Mouse (Mus musculus) erythroblast, embryonic 14.5 days (primary cell): ENCODE measurements around the gene Cpne5. TPM values are rescaled to one million over a fixed set of nuclear protein-coding genes. Genes with fewer than 3 reads are reported as not detected.

Experiments used
- H3K27me3 ChIP-seq: 2 replicates; pipeline ENCODE4 v1.6.1; 2012; ENCODE audit warnings: inconsistent platforms; ENCODE audit not compliant: control insufficient read depth
- H3K36me3 ChIP-seq: 2 replicates; pipeline ENCODE4 v1.6.1; 2012; ENCODE audit warnings: mild to moderate bottlenecking, inconsistent platforms; ENCODE audit not compliant: control insufficient read depth
- H3K4me1 ChIP-seq: 2 replicates; pipeline ENCODE4 v1.6.1; 2012; ENCODE audit warnings: inconsistent platforms; ENCODE audit not compliant: control insufficient read depth
- H3K4me3 ChIP-seq: replicated peaks from 2 replicates; pipeline ENCODE3; 2012; ENCODE audit warnings: moderate library complexity, mild to moderate bottlenecking, inconsistent platforms
- H3K9me3 ChIP-seq: 2 replicates; pipeline ENCODE4 v1.6.1; 2012; ENCODE audit warnings: low read length, inconsistent platforms, mixed read lengths; ENCODE audit not compliant: control insufficient read depth
- GATA1 ChIP-seq: IDR thresholded peaks from 2 replicates; pipeline ENCODE4 v1.6.1; 2012; ENCODE audit warnings: low read length, inconsistent platforms, mixed read lengths
- TAL1 ChIP-seq: IDR thresholded peaks from 3 replicates; pipeline ENCODE4 v1.6.1; 2012; ENCODE audit warnings: low read length, inconsistent platforms, mixed read lengths
- polyA plus RNA-seq: library from polyadenylated mRNA; stranded (reverse); fragments of >175 nt; gene quantifications from 2 replicates; pipeline ENCODE4 v1.2.3, GENCODE M21; 2012

The Cpne5 gene
- 0.03 and 0.30 TPM in 2 replicates for polyA plus RNA-seq

GRCm38 (mm10) chr17:29237772-29238420 lies at the start of gene Cpne5:
Gene Cpne5, minus strand, starts transcription at chr17:29238167.
- no peak for TF ChIP-seq TAL1
- no peak for TF ChIP-seq GATA1
- H3K36me3 ChIP-seq, result no peaks in the 10 kb centered on the region
- H3K27me3 ChIP-seq, result peaks cover 72% of the 10 kb centered on the region
- H3K4me1 ChIP-seq, result 0 out of 2 replicates have a peak, but pooled peaks cover 1% of the 10 kb centered on the region
- no peak within 1 kb of the TSS for H3K4me3 ChIP-seq
- no peaks in the 10 kb centered on the region for H3K9me3 ChIP-seq

DNA sequence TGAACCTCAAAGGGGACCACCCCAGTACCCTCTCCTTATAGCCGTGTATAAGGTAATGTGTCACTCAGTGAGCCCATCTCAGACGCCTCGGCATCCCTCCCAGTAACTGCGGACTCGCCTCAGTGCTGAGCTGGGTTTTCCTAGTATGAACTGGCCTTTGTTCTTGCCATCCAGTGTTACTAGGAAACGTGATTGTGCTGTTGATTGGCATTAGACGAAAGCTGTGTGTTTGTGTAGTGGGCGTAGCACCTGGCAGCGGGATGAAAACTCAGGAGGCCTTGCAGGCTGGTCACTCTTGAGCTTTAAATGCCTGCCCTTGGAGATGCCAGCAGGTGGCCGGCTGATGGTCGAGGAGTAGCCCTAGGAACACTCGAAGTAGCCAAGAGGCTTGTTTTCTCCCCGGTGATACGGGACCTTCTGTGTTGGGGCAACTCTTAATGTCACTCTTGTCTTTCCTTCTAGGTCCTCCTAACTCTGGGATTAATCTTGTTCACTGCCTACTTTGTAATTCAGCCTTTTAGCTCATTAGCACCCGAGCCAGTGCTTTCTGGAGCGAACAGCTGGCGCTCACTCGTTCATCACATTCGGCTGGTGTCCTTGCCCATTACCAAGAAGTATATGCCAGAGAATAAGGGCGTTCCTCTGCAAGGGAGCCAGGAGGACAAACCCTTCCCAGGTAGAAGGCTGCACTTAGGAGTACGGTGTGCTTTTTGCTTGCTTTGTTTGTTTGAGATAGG lies 44.4 kb upstream of the Cpne5 start:
- Histone ChIP-seq H3K9me3 (peaks cover 16% of the 10 kb centered on the region), H3K36me3 (peaks cover 72% of the 10 kb centered on the region), H3K27me3 (peaks cover 3% of the 10 kb centered on the region; the same call in 1 of the 2 replicates), H3K4me1 (no peaks in the 10 kb centered on the region; the same call in 1 of the 2 replicates), H3K4me3 (no peak overlapping the region)
- no peak for TF ChIP-seq GATA1
- TF ChIP-seq TAL1, result no peak

- Histone ChIP-seq H3K27me3 (peaks cover 2% of the 10 kb centered on the region; the same call in 1 of the 2 replicates), H3K4me3 (no peak overlapping the region), H3K36me3 (peaks cover 78% of the 10 kb centered on the region), H3K4me1 (peaks cover 3% of the 10 kb centered on the region), H3K9me3 (peaks cover 14% of the 10 kb centered on the region)
- TF ChIP-seq TAL1, result no peak
- TF ChIP-seq GATA1, result no peak
These were observed 43.6 kb upstream of the Cpne5 start for GRCm38 (mm10) chr17:29281541-29281940.

DNA sequence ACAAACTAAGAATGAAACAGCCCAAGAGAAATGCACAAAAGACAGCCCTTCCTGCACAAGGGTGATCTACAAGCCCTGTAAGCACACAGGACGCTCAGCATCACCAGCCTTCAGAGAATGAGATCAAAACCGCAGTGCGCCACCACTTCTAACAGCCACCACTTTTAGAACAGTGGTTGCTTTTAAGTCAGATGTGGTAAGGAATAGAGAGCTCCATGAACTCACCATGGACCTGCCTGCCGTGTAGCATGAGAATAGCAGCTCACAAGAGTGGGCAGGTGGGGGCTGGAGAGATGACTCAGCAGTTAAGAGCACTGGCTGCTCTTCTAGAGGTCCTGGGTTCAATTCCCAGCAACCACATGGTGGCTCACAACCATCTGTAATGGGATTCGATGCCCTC lies 42.5 kb upstream of the Cpne5 start:
- H3K9me3 ChIP-seq, result peaks cover 3% of the 10 kb centered on the region
- H3K36me3 ChIP-seq, result peaks cover 67% of the 10 kb centered on the region
- peaks cover 3% of the 10 kb centered on the region for H3K4me1 ChIP-seq
- no peaks in the 10 kb centered on the region for H3K27me3 ChIP-seq
- no peak for TF ChIP-seq TAL1
- no peak for TF ChIP-seq GATA1
- H3K4me3 ChIP-seq, result no peak overlapping the region

GRCm38 (mm10) chr17:29273889-29274288 lies 35.9 kb upstream of the Cpne5 start:
- no peak overlapping the region for H3K4me3 ChIP-seq
- H3K9me3 ChIP-seq, result no peaks in the 10 kb centered on the region
- H3K36me3 ChIP-seq, result peaks cover 27% of the 10 kb centered on the region
- H3K27me3 ChIP-seq, result no peaks in the 10 kb centered on the region
- peaks cover 27% of the 10 kb centered on the region for H3K4me1 ChIP-seq
- no peak for TF ChIP-seq GATA1
- no peak for TF ChIP-seq TAL1

DNA sequence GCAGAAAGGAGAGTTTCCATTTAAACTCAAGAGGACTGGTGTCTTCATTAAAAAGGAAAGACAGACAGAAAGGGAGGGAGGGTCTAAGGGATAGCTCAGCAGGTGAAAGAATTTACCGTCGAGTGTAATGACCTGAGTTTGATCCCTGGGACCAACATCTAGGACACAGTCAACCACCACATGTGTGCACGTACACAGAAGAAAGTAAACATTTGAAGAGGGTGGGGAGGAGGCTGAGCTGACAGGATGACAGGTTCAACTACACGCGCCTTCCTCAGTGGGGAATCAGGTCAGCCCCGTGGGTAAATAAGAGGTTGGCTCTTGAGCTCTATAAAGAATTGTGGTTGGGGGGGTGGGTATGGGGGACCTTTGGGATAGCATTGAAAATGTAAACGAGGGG lies 35.2 kb upstream of the Cpne5 start:
- no peak for TF ChIP-seq GATA1
- TF ChIP-seq TAL1, result no peak
- H3K4me1 ChIP-seq, result peaks cover 30% of the 10 kb centered on the region
- peaks cover 20% of the 10 kb centered on the region for H3K36me3 ChIP-seq

DNA sequence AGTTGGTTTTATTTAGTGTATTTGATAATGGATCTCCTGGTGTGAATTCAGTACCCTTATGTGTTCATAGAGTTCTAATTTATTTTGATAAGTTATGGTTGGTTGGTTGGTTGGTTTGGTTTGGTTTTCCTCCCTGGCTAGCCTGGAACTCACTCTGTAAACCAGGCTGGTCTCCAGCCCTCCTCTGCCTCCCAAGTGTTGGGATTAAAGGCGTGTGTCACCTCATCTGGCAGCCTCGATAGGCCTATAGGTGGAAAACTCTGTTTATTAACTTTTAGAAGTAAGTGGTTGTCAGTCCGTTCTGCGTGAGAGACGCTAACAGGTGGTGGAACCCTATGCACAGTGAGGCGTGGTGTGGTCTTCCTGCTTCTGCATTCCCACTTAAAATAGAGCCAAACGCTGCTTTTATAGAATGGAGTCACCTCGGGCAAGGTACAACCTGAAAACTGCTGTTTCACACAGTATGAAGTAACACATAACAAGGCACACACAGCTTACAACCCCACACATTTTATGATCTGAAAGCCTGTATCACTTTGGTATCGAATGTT lies 32.3 kb upstream of the Cpne5 start:
- TF ChIP-seq TAL1, result no peak
- TF ChIP-seq GATA1, result no peak
- Histone ChIP-seq H3K36me3 (peaks cover 7% of the 10 kb centered on the region), H3K27me3 (no peaks in the 10 kb centered on the region), H3K4me1 (peaks cover 40% of the 10 kb centered on the region), H3K9me3 (no peaks in the 10 kb centered on the region), H3K4me3 (peak overlapping the region; percentile 94)

More for the DNA sequence above, 35.2 kb upstream of the Cpne5 start:
- Histone ChIP-seq H3K27me3 (no peaks in the 10 kb centered on the region), H3K4me3 (no peak overlapping the region), H3K9me3 (no peaks in the 10 kb centered on the region)

DNA sequence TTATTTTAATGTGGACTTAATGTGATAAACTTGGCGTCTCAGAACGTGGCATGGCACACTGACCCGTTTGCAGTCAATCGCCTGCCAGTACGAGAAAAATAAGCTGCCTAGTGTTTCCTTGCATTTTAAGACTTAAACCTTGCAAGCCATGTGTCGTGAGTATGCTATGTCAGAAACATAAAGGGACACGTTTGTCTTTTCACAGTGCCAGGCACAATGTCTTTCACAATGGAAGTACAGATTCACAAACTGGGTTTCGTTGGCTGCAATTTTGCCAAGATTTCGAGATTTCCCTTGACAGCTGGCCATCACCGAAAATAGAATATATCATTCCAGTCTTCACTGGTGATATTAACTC lies 31.4 kb upstream of the Cpne5 start:
- no peaks in the 10 kb centered on the region for H3K27me3 ChIP-seq
- H3K9me3 ChIP-seq, result no peaks in the 10 kb centered on the region
- H3K36me3 ChIP-seq, result peaks cover 7% of the 10 kb centered on the region
- no peak for TF ChIP-seq TAL1
- H3K4me1 ChIP-seq, result peaks cover 47% of the 10 kb centered on the region
- H3K4me3 ChIP-seq, result peak overlapping the region; percentile 94

DNA sequence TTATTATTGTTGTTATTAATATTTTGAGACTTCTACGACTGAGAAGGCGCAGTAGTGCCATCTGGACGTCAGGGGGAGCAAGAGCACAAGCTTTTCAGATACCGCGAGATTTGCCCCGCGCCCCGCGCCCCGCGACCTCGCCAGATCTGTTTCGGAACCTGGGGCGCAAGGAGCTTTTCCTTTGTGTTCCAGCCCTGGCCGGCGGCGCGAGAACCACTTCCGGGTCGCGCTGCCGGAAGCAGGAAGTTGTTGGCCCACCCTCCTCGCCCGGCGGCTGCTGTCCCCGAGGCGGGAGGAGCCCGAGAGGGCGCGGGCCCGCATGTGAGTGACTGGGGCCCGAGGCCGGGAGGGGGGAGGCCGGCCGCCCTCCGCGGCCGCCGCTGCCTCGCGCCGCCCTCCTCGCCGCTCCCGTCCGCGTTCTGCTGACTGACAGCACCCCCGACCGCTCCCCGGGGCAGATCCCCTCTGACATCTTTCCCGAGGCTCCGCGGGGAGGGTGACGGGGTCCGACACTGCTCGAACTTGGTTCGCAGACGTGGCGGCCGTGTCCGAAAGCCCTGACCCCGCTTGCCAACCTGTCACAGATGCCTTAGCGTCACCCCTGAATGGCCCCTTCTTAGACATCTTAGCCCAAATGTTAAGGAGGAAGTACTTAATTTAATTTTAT lies 30.8 kb upstream of the Cpne5 start, which contains the start of gene BC004004:
BC004004 (plus strand) TSS at position 107 of the 667 bp plus-strand sequence.
- Histone ChIP-seq H3K4me3 (peak within 1 kb of the TSS; percentile 94), H3K27me3 (no peaks in the 10 kb centered on the region), H3K9me3 (no peaks in the 10 kb centered on the region), H3K4me1 (peaks cover 49% of the 10 kb centered on the region), H3K36me3 (peaks cover 7% of the 10 kb centered on the region)
- TF ChIP-seq GATA1 (no peak), TAL1 (no peak)
